Mouse (Mus musculus) midbrain, embryonic 14.5 days (tissue): Measurements from ENCODE around the gene Vgll4. TPM values are rescaled to one million over a fixed set of nuclear protein-coding genes. Genes with fewer than 3 reads are reported as not detected.
A peak's percentile ranks its signal among the peaks of the same experiment; 100 is the strongest.

Experiments used
- ATAC-seq: fragments of 200-750 bp; cut with Nextera tagmentation; 2 replicates; pipeline ENCODE4 v1.8.0; 2017; ENCODE audit warnings: moderate number of reproducible peaks, moderate library complexity; ENCODE audit not compliant: low FRiP score, low TSS enrichment
- DNase-seq: peaks from one replicate; pipeline ENCODE4 v3.0.0-alpha.2; 2015
- H3K27ac ChIP-seq: fragments of 300-500 bp; sonication (generic); replicated peaks from 2 replicates; pipeline ENCODE4 v1.5.1; 2014; ENCODE audit warnings: mild to moderate bottlenecking, low read depth, low read length, moderate library complexity
- H3K27me3 ChIP-seq: fragments of 300-500 bp; sonication (generic); 2 replicates; pipeline ENCODE4 v1.6.1; 2014; ENCODE audit warnings: low read length, control low read depth, mixed read lengths; ENCODE audit not compliant: control insufficient read depth, insufficient read depth
- H3K36me3 ChIP-seq: fragments of 300-500 bp; sonication (generic); 2 replicates; pipeline ENCODE4 v1.6.1; 2014; ENCODE audit warnings: low read length, control low read depth; ENCODE audit not compliant: control insufficient read depth, insufficient read depth
- H3K4me1 ChIP-seq: fragments of 300-500 bp; sonication (generic); 2 replicates; pipeline ENCODE4 v1.6.1; 2014; ENCODE audit warnings: mild to moderate bottlenecking, antibody characterized with exemption, low read length, control low read depth; ENCODE audit not compliant: control insufficient read depth, insufficient read depth
- H3K4me2 ChIP-seq: fragments of 300-500 bp; sonication (generic); 2 replicates; pipeline ENCODE4 v1.6.1; 2014; ENCODE audit warnings: mild to moderate bottlenecking, low read length, moderate library complexity
- H3K4me3 ChIP-seq: fragments of 300-500 bp; sonication (generic); replicated peaks from 2 replicates; pipeline ENCODE4 v1.5.1; 2014; ENCODE audit warnings: low read depth, low read length
- H3K9ac ChIP-seq: fragments of 300-500 bp; sonication (generic); replicated peaks from 2 replicates; pipeline ENCODE4 v1.6.1; 2014; ENCODE audit warnings: mild to moderate bottlenecking, low read length, moderate library complexity
- H3K9me3 ChIP-seq: fragments of 300-500 bp; sonication (generic); 2 replicates; pipeline ENCODE4 v1.6.1; 2016; ENCODE audit warnings: low read length, control low read depth, mixed read lengths; ENCODE audit not compliant: control insufficient read depth
- WGBS: fragments of 180-500 bp; shearing (Covaris S2); extraction: QIAGEN DNeasy Blood & Tissue Kit; methylation state at CpG from one replicate; pipeline ENCODE4 v1.1.7; 2014; 5-methylcytosine and 5-hydroxymethylcytosine counted together
- polyA plus RNA-seq: library from polyadenylated mRNA; unstranded; fragments of >200 nt; fragmentation: Nextera tagmentation; extraction: Ambion mirVana; gene quantifications from 2 replicates; pipeline ENCODE4 v1.2.1, GENCODE M21; 2014

Vgll4 gene
- polyA plus RNA-seq, 1 experiment from 2014 or later, result 42.8 TPM

- WGBS, result 88% methylated on average over 3 of the region's 3 CpGs
- peaks cover 55% of the 10 kb centered on the region for H3K4me1 ChIP-seq
Observed at GRCm38 (mm10) chr6:114904818-114905217, 65.0 kb downstream of the Vgll4 start.

GRCm38 (mm10) chr6:114904233-114904632, 65.6 kb downstream of the Vgll4 start:
- Histone ChIP-seq H3K36me3 (no peaks in the 10 kb centered on the region), H3K9ac (no peak overlapping the region), H3K4me3 (no peak overlapping the region), H3K27me3 (no peaks in the 10 kb centered on the region), H3K9me3 (no peaks in the 10 kb centered on the region), H3K4me1 (peaks cover 61% of the 10 kb centered on the region), H3K4me2 (no peak overlapping the region), H3K27ac (no peak overlapping the region)
- DNase-seq (no peak), ATAC-seq (no peak)
- 75% methylated on average over 6 of the region's 6 CpGs for WGBS

More at GRCm38 (mm10) chr6:114904818-114905217, 65.0 kb downstream of the Vgll4 start:
- ATAC-seq (no peak), DNase-seq (no peak)
- H3K9me3 ChIP-seq, result no peaks in the 10 kb centered on the region
- H3K27me3 ChIP-seq, result no peaks in the 10 kb centered on the region
- H3K9ac ChIP-seq, result no peak overlapping the region
- H3K4me3 ChIP-seq, result no peak overlapping the region
- H3K27ac ChIP-seq, result no peak overlapping the region
- H3K4me2 ChIP-seq, result no peak overlapping the region
- no peaks in the 10 kb centered on the region for H3K36me3 ChIP-seq

GRCm38 (mm10) chr6:114901921-114902320, 67.9 kb downstream of the Vgll4 start:
- Histone ChIP-seq H3K4me3 (no peak overlapping the region), H3K4me2 (peak overlapping the region; percentile 32), H3K9ac (0 out of 2 replicates have a peak overlapping the region, but pooled peaks have one; percentile 20), H3K36me3 (no peaks in the 10 kb centered on the region), H3K4me1 (peaks cover 61% of the 10 kb centered on the region), H3K27ac (peak overlapping the region; percentile 67), H3K27me3 (no peaks in the 10 kb centered on the region), H3K9me3 (no peaks in the 10 kb centered on the region)
- no peak for DNase-seq
- 10% methylated on average over 4 of the region's 4 CpGs for WGBS
- ATAC-seq, result no peak; the same call in 1 of the 2 replicates

GRCm38 (mm10) chr6:114901321-114901824, 68.4 kb downstream of the Vgll4 start:
- DNase-seq (peak; percentile 71), ATAC-seq (peak; percentile 44; the same call in 1 of the 2 replicates)

GRCm38 (mm10) chr6:114900194-114900593, 69.6 kb downstream of the Vgll4 start:
- Histone ChIP-seq H3K27ac (peak overlapping the region; percentile 69), H3K27me3 (no peaks in the 10 kb centered on the region), H3K36me3 (no peaks in the 10 kb centered on the region), H3K4me2 (peak overlapping the region; percentile 34), H3K9ac (peak overlapping the region; percentile 17; the same call in 1 of the 2 replicates), H3K9me3 (no peaks in the 10 kb centered on the region), H3K4me1 (peaks cover 49% of the 10 kb centered on the region), H3K4me3 (no peak overlapping the region)
- ATAC-seq (no peak), DNase-seq (no peak)
- WGBS, result 18% methylated on average over 10 of the region's 10 CpGs

More at GRCm38 (mm10) chr6:114901321-114901824, 68.4 kb downstream of the Vgll4 start:
- Histone ChIP-seq H3K4me3 (no peak overlapping the region), H3K27ac (peak overlapping the region; percentile 67), H3K4me1 (peaks cover 57% of the 10 kb centered on the region), H3K4me2 (peak overlapping the region; percentile 32), H3K9me3 (no peaks in the 10 kb centered on the region), H3K36me3 (no peaks in the 10 kb centered on the region), H3K9ac (peak overlapping the region; percentile 36; the same call in 1 of the 2 replicates), H3K27me3 (no peaks in the 10 kb centered on the region)
- WGBS, result 5% methylated on average over 12 of the region's 12 CpGs

- 38% methylated on average over 7 of the region's 7 CpGs for WGBS
- DNase-seq, result no peak
Observed at GRCm38 (mm10) chr6:114899652-114900051, 70.1 kb downstream of the Vgll4 start.

GRCm38 (mm10) chr6:114898949-114899348, 70.8 kb downstream of the Vgll4 start:
- WGBS, result 93% methylated on average over 4 of the region's 4 CpGs

More at GRCm38 (mm10) chr6:114899652-114900051, 70.1 kb downstream of the Vgll4 start:
- Histone ChIP-seq H3K9me3 (no peaks in the 10 kb centered on the region), H3K4me3 (no peak overlapping the region), H3K9ac (0 out of 2 replicates have a peak overlapping the region, but pooled peaks have one; percentile 17), H3K27me3 (no peaks in the 10 kb centered on the region), H3K36me3 (no peaks in the 10 kb centered on the region), H3K27ac (peak overlapping the region; percentile 69), H3K4me1 (peaks cover 49% of the 10 kb centered on the region), H3K4me2 (peak overlapping the region; percentile 34)
- no peak for ATAC-seq

GRCm38 (mm10) chr6:114896281-114896680, 73.5 kb downstream of the Vgll4 start:
- 78% methylated on average over 2 of the region's 2 CpGs for WGBS
- no peaks in the 10 kb centered on the region for H3K36me3 ChIP-seq
- H3K9ac ChIP-seq, result no peak overlapping the region
- H3K27ac ChIP-seq, result no peak overlapping the region
- H3K9me3 ChIP-seq, result no peaks in the 10 kb centered on the region
- H3K4me2 ChIP-seq, result no peak overlapping the region
- H3K27me3 ChIP-seq, result no peaks in the 10 kb centered on the region
- no peak overlapping the region for H3K4me3 ChIP-seq
- ATAC-seq, result no peak
- peaks cover 53% of the 10 kb centered on the region for H3K4me1 ChIP-seq
- DNase-seq, result no peak

More at GRCm38 (mm10) chr6:114898949-114899348, 70.8 kb downstream of the Vgll4 start:
- H3K27ac ChIP-seq, result no peak overlapping the region
- peaks cover 52% of the 10 kb centered on the region for H3K4me1 ChIP-seq
- no peak overlapping the region for H3K4me2 ChIP-seq
- H3K9ac ChIP-seq, result no peak overlapping the region
- ATAC-seq (no peak), DNase-seq (no peak)
- no peaks in the 10 kb centered on the region for H3K9me3 ChIP-seq
- H3K36me3 ChIP-seq, result no peaks in the 10 kb centered on the region
- H3K4me3 ChIP-seq, result no peak overlapping the region
- no peaks in the 10 kb centered on the region for H3K27me3 ChIP-seq

GRCm38 (mm10) chr6:114895191-114895590, 74.6 kb downstream of the Vgll4 start:
- Histone ChIP-seq H3K27me3 (no peaks in the 10 kb centered on the region), H3K27ac (no peak overlapping the region), H3K4me3 (no peak overlapping the region), H3K9ac (no peak overlapping the region), H3K9me3 (no peaks in the 10 kb centered on the region), H3K4me1 (peaks cover 53% of the 10 kb centered on the region), H3K36me3 (no peaks in the 10 kb centered on the region), H3K4me2 (no peak overlapping the region)
- whole genome bisulfite sequencing, result 94% methylated on average over 7 of the region's 7 CpGs
- DNase-seq (no peak), ATAC-seq (no peak)
